Mouse (Mus musculus) limb, embryonic 10.5 days (tissue): ENCODE results near the gene Cpb1. TPM values are rescaled to one million over a fixed set of nuclear protein-coding genes. Genes with fewer than 3 reads are reported as not detected.

Source experiments
- DNase-seq: peaks from one replicate; pipeline ENCODE4 v3.0.0-alpha.2; 2017; ENCODE audit warnings: low spot score
- H3K27ac ChIP-seq: fragments of 300-500 bp; sonication (generic); 2 replicates; pipeline ENCODE4 v1.5.1; 2016; ENCODE audit warnings: mild to moderate bottlenecking
- H3K27me3 ChIP-seq: fragments of 300-500 bp; sonication (generic); 2 replicates; pipeline ENCODE4 v1.6.1; 2016; ENCODE audit warnings: low read depth, mild to moderate bottlenecking; ENCODE audit not compliant: poor library complexity, severe bottlenecking
- H3K36me3 ChIP-seq: fragments of 300-500 bp; sonication (generic); 2 replicates; pipeline ENCODE4 v1.6.1; 2016; ENCODE audit warnings: mild to moderate bottlenecking, moderate library complexity
- H3K4me1 ChIP-seq: fragments of 300-500 bp; sonication (generic); 2 replicates; pipeline ENCODE4 v1.6.1; 2016
- H3K4me3 ChIP-seq: fragments of 300-500 bp; sonication (generic); 2 replicates; pipeline ENCODE4 v1.5.1; 2016; ENCODE audit warnings: mild to moderate bottlenecking, moderate library complexity
- H3K9me3 ChIP-seq: fragments of 300-500 bp; sonication (generic); replicated peaks from 2 replicates; pipeline ENCODE4 v1.6.1; 2016; ENCODE audit warnings: mild to moderate bottlenecking
- WGBS: fragments of 180-500 bp; shearing (Covaris S2); methylation state at CpG from one replicate; pipeline ENCODE4 v1.1.7; 2016; 5-methylcytosine and 5-hydroxymethylcytosine counted together
- microRNA-seq: library from miRNA; unstranded; fragments of <30 nt; microRNA quantifications from one replicate; pipeline ENCODE4, GENCODE M21; 2017
- polyA plus RNA-seq: library from polyadenylated mRNA; unstranded; fragments of >200 nt; fragmentation: Nextera tagmentation; extraction: Ambion mirVana; gene quantifications from 2 replicates; pipeline ENCODE4 v1.2.1, GENCODE M21; 2016

The Cpb1 gene
- polyA plus RNA-seq, 1 experiment from 2014 or later: not detected

DNA sequence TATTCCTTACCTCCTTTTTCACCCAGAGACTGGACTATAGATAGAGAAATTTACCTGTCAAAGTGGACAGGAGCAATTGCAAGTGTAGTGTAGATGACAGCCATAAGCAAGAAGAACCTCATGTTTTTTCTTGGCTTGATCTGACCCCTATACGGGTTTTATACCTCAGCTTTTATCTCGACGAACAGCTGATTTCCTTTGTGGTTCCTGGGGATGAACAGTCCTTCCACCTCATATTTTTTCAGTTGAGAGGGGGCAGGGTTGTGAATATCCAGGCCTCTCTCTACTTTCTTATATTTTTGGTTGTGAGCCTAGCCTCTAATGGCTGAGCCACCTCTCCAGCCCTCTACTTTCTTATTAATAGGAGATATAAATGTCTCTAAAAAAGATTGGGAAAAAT lies 33.5 kb downstream of the Cpb1 start, which contains the start of gene Cpa3:
Gene Cpa3 (minus strand): TSS at position 132 of the 400 bp plus-strand sequence.
- Histone ChIP-seq H3K4me1 (no peaks in the 10 kb centered on the region), H3K27me3 (no peaks in the 10 kb centered on the region), H3K27ac (no peak within 1 kb of the TSS), H3K36me3 (no peaks in the 10 kb centered on the region), H3K9me3 (no peaks in the 10 kb centered on the region), H3K4me3 (no peak within 1 kb of the TSS)
- 88% methylated on average over 3 of the region's 3 CpGs for WGBS
- DNase-seq: no peak

DNA sequence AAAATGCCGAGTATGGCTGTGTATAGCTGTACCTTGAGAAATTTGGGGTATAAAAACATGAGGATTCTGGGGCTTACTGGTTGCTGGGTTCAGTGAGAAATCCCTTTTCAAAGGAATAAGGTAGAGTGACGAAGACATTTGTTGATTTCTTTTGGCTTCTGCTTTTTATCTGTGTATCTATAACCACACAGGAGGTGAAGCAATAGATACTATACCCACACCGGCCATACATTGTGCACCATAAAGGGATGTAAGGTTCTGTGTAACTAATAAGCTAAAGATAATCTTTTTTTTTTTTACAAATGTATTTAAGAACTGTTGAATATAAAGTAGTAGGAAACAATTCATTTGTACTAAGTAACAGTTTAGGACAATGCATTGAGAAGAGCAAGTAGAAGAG lies 35.8 kb downstream of the Cpb1 start:
- Histone ChIP-seq H3K9me3 (no peaks in the 10 kb centered on the region), H3K27me3 (no peaks in the 10 kb centered on the region), H3K27ac (no peak overlapping the region), H3K4me3 (no peak overlapping the region), H3K36me3 (no peaks in the 10 kb centered on the region), H3K4me1 (no peaks in the 10 kb centered on the region)
- 91% methylated on average over 3 of the region's 3 CpGs for WGBS
- no peak for DNase-seq

DNA sequence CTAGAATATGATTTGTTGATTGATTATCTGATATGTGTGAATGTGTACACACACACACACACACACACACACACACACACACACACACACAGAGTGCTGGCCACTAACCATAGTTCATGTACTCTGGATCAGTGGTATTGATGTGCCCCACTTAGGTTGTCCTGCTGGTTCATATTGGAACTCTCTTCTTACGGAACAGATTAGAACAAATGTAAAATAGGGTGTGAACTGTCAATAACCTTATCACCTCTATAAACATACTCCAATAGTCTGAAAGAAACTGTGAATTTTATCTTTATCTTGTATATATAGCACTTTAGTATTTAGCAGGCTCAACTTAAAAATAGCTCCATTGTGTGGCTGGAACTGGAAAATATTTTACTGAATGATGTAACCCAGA lies 38.6 kb downstream of the Cpb1 start:
- H3K4me3 ChIP-seq: no peak overlapping the region
- H3K9me3 ChIP-seq: no peaks in the 10 kb centered on the region
- H3K4me1 ChIP-seq: no peaks in the 10 kb centered on the region
- DNase-seq: no peak
- no peak overlapping the region for H3K27ac ChIP-seq
- 82% methylated on average over 1 of the region's 1 CpGs for WGBS
- no peaks in the 10 kb centered on the region for H3K36me3 ChIP-seq
- no peaks in the 10 kb centered on the region for H3K27me3 ChIP-seq

DNA sequence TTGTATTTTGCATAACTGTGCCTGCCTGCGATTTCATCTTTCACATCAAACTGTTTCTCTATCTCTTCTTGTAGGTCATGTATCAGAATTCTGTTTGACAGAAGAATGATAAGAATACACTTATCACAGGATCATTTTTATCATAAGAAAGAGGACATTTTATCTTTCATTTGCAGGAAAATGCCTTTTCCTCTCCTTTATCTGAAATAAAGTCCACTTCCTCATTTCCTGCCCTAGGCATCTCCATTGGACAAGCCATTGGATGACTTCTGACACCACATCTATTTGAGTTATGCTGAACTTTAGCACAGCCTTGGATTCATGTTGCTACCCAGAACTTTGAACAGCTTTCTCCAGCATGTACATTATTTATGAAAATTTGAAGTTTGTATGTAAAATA lies 46.5 kb downstream of the Cpb1 start:
- DNase-seq: no peak
- 85% methylated on average over 1 of the region's 1 CpGs for WGBS
- Histone ChIP-seq H3K27me3 (no peaks in the 10 kb centered on the region), H3K4me3 (no peak overlapping the region), H3K27ac (no peak overlapping the region), H3K9me3 (no peaks in the 10 kb centered on the region), H3K36me3 (no peaks in the 10 kb centered on the region), H3K4me1 (no peaks in the 10 kb centered on the region)

DNA sequence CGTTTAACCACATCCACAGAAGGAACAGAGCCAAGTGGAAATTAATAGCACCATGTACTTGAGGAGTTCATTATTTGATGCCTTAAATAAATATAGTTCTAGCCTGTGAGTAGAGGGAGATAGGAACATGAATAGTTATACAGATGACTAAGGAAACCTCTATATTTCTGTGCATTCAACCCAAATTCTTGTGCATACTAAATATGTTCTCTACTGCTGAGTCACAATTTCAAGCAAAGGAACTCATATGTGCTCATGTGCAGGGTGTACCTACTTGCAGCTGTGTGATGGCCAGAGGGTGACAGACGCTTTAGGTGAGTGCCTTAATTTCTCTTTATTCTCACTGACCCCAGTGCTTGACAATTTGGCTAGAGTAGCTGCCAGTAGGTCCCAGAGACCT lies 50.1 kb downstream of the Cpb1 start:
- H3K4me3 ChIP-seq: no peak overlapping the region
- no peak overlapping the region for H3K27ac ChIP-seq
- 90% methylated on average over 2 of the region's 2 CpGs for WGBS
- H3K9me3 ChIP-seq: no peaks in the 10 kb centered on the region
- DNase-seq: no peak
- no peaks in the 10 kb centered on the region for H3K27me3 ChIP-seq
- no peaks in the 10 kb centered on the region for H3K36me3 ChIP-seq
- H3K4me1 ChIP-seq: no peaks in the 10 kb centered on the region

DNA sequence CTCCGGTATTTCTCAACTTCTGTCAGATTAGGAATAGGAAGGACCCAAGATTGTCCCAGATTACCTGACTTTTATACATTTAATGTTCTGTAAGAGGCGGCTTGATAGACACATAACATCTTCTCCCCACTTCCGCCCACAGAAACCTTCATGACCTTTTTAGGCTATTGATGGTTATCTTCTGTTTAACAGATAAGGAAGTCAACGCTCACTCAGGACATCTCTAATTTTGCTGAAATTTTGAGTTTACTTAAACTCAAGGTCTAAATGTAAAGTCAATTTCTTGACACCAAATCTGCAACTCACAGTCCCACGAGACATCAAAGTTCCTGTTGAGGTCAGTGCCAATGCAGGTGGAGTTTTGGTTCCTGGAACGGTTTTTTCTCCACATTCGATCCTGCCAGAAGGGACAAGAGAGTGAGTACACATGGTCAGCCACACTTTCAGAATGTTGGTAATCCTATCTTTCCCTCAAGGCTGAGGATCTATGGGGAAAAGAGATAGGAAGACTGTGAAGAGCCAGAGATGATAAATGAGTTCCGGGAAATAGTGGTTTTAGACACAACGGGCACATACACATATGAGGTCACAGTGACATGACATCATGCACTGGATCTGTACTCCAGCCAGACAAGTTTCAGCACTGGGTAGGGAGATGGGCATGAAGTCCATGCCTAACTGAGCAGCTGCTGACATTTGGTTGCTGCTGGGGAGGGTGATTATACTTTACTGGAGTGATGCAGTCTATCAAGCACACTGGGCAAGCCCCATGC lies 52.4 kb downstream of the Cpb1 start:
- no peak overlapping the region for H3K27ac ChIP-seq
- DNase-seq: no peak
- WGBS: 94% methylated on average over 9 of the region's 9 CpGs
- no peaks in the 10 kb centered on the region for H3K36me3 ChIP-seq
- H3K27me3 ChIP-seq: no peaks in the 10 kb centered on the region
- no peaks in the 10 kb centered on the region for H3K9me3 ChIP-seq
- H3K4me3 ChIP-seq: no peak overlapping the region
- H3K4me1 ChIP-seq: no peaks in the 10 kb centered on the region

DNA sequence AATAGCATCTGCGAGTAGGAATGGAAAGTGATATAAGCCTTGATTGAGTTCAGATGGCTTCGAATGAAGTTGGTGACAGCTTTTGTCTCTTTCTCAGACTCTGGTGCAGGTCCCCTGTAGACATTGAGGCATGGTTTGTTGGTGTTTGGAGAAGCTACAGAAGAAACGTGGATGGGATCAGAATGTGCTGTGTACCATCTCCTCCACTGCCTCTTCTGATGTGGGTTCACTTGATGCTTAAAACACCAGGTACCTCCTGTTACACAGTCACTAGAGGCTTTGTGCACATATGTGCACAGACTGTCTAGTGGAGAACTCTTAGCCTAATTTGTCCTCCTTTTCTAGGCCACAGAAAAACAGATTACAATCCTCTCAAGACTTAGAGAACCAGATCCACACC lies 53.4 kb downstream of the Cpb1 start:
- Histone ChIP-seq H3K27ac (no peak overlapping the region), H3K9me3 (no peaks in the 10 kb centered on the region), H3K4me1 (no peaks in the 10 kb centered on the region), H3K4me3 (no peak overlapping the region), H3K36me3 (no peaks in the 10 kb centered on the region), H3K27me3 (no peaks in the 10 kb centered on the region)
- DNase-seq: no peak
- WGBS: 80% methylated on average over 3 of the region's 3 CpGs

DNA sequence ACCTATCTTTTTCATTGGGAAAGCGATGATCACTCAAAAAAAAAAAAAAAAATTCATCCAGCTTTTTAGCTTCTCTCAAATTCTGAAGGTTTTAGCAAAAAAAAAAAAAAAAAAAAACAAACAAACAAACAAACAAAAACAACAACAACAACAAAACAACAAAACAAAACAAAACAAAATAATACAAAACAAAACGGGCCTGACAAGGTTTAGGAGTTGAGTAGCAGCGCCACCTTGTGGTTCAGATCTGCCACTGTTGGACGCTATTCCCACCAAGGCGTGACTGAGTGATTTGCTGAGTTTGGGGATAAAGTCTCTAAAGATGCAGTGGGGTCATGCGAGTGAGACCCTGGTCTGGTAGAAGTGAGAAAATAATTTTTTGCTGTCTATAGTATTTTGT lies 76.7 kb downstream of the Cpb1 start:
- no peaks in the 10 kb centered on the region for H3K4me1 ChIP-seq
- H3K4me3 ChIP-seq: no peak overlapping the region
- no peaks in the 10 kb centered on the region for H3K9me3 ChIP-seq
- DNase-seq: peak; percentile 82
- H3K27ac ChIP-seq: no peak overlapping the region
- H3K27me3 ChIP-seq: no peaks in the 10 kb centered on the region
- no peaks in the 10 kb centered on the region for H3K36me3 ChIP-seq
- 26% methylated on average over 6 of the region's 6 CpGs for WGBS

Small RNA genes lying within 50 kb of the gene (microRNA-seq; reads per million reads assigned to microRNA genes)
- gene Mir7007: not detected

Other genes starting within 250 kb of the Cpb1 start
- 6.0 and 7.9 TPM in 2 replicates for gene Hps3, start 240.4 kb downstream of the Cpb1 start, polyA plus RNA-seq
- gene Hltf, start 217.9 kb downstream of the Cpb1 start, polyA plus RNA-seq: 14.1 and 18.9 TPM in 2 replicates
- 43.1 and 44.2 TPM in 2 replicates for gene Gyg, start 120.4 kb downstream of the Cpb1 start, polyA plus RNA-seq
- gene Cpa3, start 33.6 kb downstream of the Cpb1 start, polyA plus RNA-seq: not detected in 2 replicates
- not detected in 2 replicates for gene Agtr1b, start 91.4 kb upstream of the Cpb1 start, polyA plus RNA-seq